Mouse (Mus musculus) kidney, postnatal 0 days (tissue): ENCODE measurements around the gene Cyp2d22. TPM values are rescaled to one million over a fixed set of nuclear protein-coding genes. Genes with fewer than 3 reads are reported as not detected.

Source experiments
- ATAC-seq: fragments of 200-750 bp; cut with Nextera tagmentation; replicated peaks from 2 replicates; pipeline ENCODE4 v1.8.0; 2017; ENCODE audit warnings: low read depth, moderate number of reproducible peaks, moderate TSS enrichment, moderate library complexity; ENCODE audit not compliant: low FRiP score
- DNase-seq: peaks from one replicate; pipeline ENCODE4 v3.0.0-alpha.2; 2016; ENCODE audit warnings: low spot score
- H3K27ac ChIP-seq: fragments of 300-500 bp; sonication (generic); 2 replicates; pipeline ENCODE4 v1.5.1; 2014; ENCODE audit warnings: mild to moderate bottlenecking
- H3K27me3 ChIP-seq: fragments of 300-500 bp; sonication (generic); 2 replicates; pipeline ENCODE4 v1.6.1; 2014; ENCODE audit warnings: low read length, mixed read lengths; ENCODE audit not compliant: insufficient read depth
- H3K36me3 ChIP-seq: fragments of 300-500 bp; sonication (generic); 2 replicates; pipeline ENCODE4 v1.6.1; 2014; ENCODE audit warnings: low read length, mixed read lengths; ENCODE audit not compliant: insufficient read depth
- H3K4me1 ChIP-seq: fragments of 300-500 bp; sonication (generic); replicated peaks from 2 replicates; pipeline ENCODE4 v1.6.1; 2014; ENCODE audit warnings: antibody characterized with exemption, low read length, mixed read lengths; ENCODE audit not compliant: insufficient read depth
- H3K4me2 ChIP-seq: fragments of 300-500 bp; sonication (generic); 2 replicates; pipeline ENCODE4 v1.6.1; 2014; ENCODE audit warnings: mild to moderate bottlenecking, low read length, moderate library complexity, mixed read lengths
- H3K4me3 ChIP-seq: fragments of 300-500 bp; sonication (generic); replicated peaks from 2 replicates; pipeline ENCODE4 v1.5.1; 2014; ENCODE audit warnings: low read depth, low read length
- H3K9ac ChIP-seq: fragments of 300-500 bp; sonication (generic); 2 replicates; pipeline ENCODE4 v1.6.1; 2014; ENCODE audit warnings: low read depth, low read length
- H3K9me3 ChIP-seq: fragments of 300-500 bp; sonication (generic); replicated peaks from 2 replicates; pipeline ENCODE4 v1.6.1; 2016; ENCODE audit warnings: low read length, inconsistent platforms, mixed read lengths
- CTCF ChIP-seq: IDR thresholded peaks from 2 replicates; pipeline ENCODE4 v1.5.1; 2016; ENCODE audit warnings: antibody characterized with exemption, low read depth, mild to moderate bottlenecking, moderate library complexity
- WGBS: fragments of 180-500 bp; shearing (Covaris S2); extraction: QIAGEN DNeasy Blood & Tissue Kit; methylation state at CpG from one replicate; pipeline ENCODE4 v1.1.7; 2014; 5-methylcytosine and 5-hydroxymethylcytosine counted together
- polyA plus RNA-seq: library from polyadenylated mRNA; unstranded; fragments of >200 nt; fragmentation: Nextera tagmentation; extraction: Ambion mirVana; gene quantifications from 2 replicates; pipeline ENCODE4 v1.2.1, GENCODE M21; 2015

Gene Cyp2d22
- polyA plus RNA-seq, 1 experiment from 2014 or later: 16.7 TPM

- Histone ChIP-seq H3K4me2 (no peak overlapping the region; the same call in 1 of the 2 replicates), H3K36me3 (peaks cover 6% of the 10 kb centered on the region; the same call in 1 of the 2 replicates), H3K9ac (no peak overlapping the region), H3K9me3 (no peaks in the 10 kb centered on the region), H3K27me3 (no peaks in the 10 kb centered on the region), H3K4me3 (no peak overlapping the region), H3K4me1 (peaks cover 12% of the 10 kb centered on the region), H3K27ac (peak overlapping the region; percentile 93)
- no peak for ATAC-seq
- 65% methylated on average over 17 of the region's 17 CpGs for WGBS
- TF ChIP-seq CTCF: no peak
- DNase-seq: peak; percentile 72
These were observed 3.5 kb downstream of the Cyp2d22 start for GRCm38 (mm10) chr15:82376393-82377138.

- no peaks in the 10 kb centered on the region for H3K9me3 ChIP-seq
- peak overlapping the region; percentile 93; the same call in 1 of the 2 replicates for H3K27ac ChIP-seq
- no peak overlapping the region for H3K9ac ChIP-seq
- H3K4me3 ChIP-seq: no peak overlapping the region
- no peaks in the 10 kb centered on the region for H3K27me3 ChIP-seq
- ATAC-seq (no peak), DNase-seq (no peak)
- H3K4me1 ChIP-seq: peaks cover 12% of the 10 kb centered on the region
- no peak for TF ChIP-seq CTCF
- no peak overlapping the region for H3K4me2 ChIP-seq
- peaks cover 6% of the 10 kb centered on the region; the same call in 1 of the 2 replicates for H3K36me3 ChIP-seq
- 93% methylated on average over 9 of the region's 9 CpGs for WGBS
These were observed 4.2 kb downstream of the Cyp2d22 start for GRCm38 (mm10) chr15:82375855-82376254.

GRCm38 (mm10) chr15:82374437-82374836 is 5.6 kb downstream of the Cyp2d22 start:
- no peak for ATAC-seq
- no peak overlapping the region for H3K9ac ChIP-seq
- 75% methylated on average over 5 of the region's 5 CpGs for WGBS
- DNase-seq: no peak
- no peaks in the 10 kb centered on the region for H3K27me3 ChIP-seq
- TF ChIP-seq CTCF: no peak
- no peak overlapping the region for H3K4me2 ChIP-seq
- H3K9me3 ChIP-seq: no peaks in the 10 kb centered on the region
- H3K36me3 ChIP-seq: peaks cover 10% of the 10 kb centered on the region; the same call in 1 of the 2 replicates
- H3K4me1 ChIP-seq: peaks cover 8% of the 10 kb centered on the region
- H3K27ac ChIP-seq: no peak overlapping the region
- no peak overlapping the region for H3K4me3 ChIP-seq

GRCm38 (mm10) chr15:82372991-82373390 is 7.1 kb downstream of the Cyp2d22 start:
- Histone ChIP-seq H3K27me3 (no peaks in the 10 kb centered on the region), H3K4me2 (no peak overlapping the region), H3K27ac (no peak overlapping the region), H3K9me3 (no peaks in the 10 kb centered on the region), H3K4me3 (no peak overlapping the region), H3K4me1 (peaks cover 5% of the 10 kb centered on the region; the same call in 1 of the 2 replicates), H3K36me3 (peaks cover 10% of the 10 kb centered on the region; the same call in 1 of the 2 replicates), H3K9ac (no peak overlapping the region)
- WGBS: 83% methylated on average over 5 of the region's 5 CpGs
- ATAC-seq (no peak), DNase-seq (no peak)
- no peak for TF ChIP-seq CTCF

GRCm38 (mm10) chr15:82372446-82372845 is 7.6 kb downstream of the Cyp2d22 start:
- no peak for TF ChIP-seq CTCF
- H3K9me3 ChIP-seq: no peaks in the 10 kb centered on the region
- 82% methylated on average over 6 of the region's 6 CpGs for WGBS
- H3K27ac ChIP-seq: no peak overlapping the region
- H3K4me3 ChIP-seq: no peak overlapping the region
- no peak overlapping the region for H3K9ac ChIP-seq
- no peak for ATAC-seq
- H3K4me2 ChIP-seq: no peak overlapping the region
- H3K27me3 ChIP-seq: no peaks in the 10 kb centered on the region
- peaks cover 5% of the 10 kb centered on the region; the same call in 1 of the 2 replicates for H3K4me1 ChIP-seq
- DNase-seq: no peak
- H3K36me3 ChIP-seq: peaks cover 10% of the 10 kb centered on the region; the same call in 1 of the 2 replicates

GRCm38 (mm10) chr15:82368851-82369250 is 11.2 kb downstream of the Cyp2d22 start:
- H3K4me1 ChIP-seq: no peaks in the 10 kb centered on the region
- no peak overlapping the region for H3K9ac ChIP-seq
- ATAC-seq: no peak; the same call in 1 of the 2 replicates
- no peaks in the 10 kb centered on the region for H3K9me3 ChIP-seq
- 86% methylated on average over 1 of the region's 1 CpGs for WGBS
- TF ChIP-seq CTCF: no peak
- no peak overlapping the region for H3K27ac ChIP-seq
- H3K4me3 ChIP-seq: no peak overlapping the region
- H3K27me3 ChIP-seq: no peaks in the 10 kb centered on the region
- peaks cover 6% of the 10 kb centered on the region; the same call in 1 of the 2 replicates for H3K36me3 ChIP-seq
- H3K4me2 ChIP-seq: no peak overlapping the region
- no peak for DNase-seq
